Mouse (Mus musculus) mature B cell (primary cell): Measurements from ENCODE around the gene Timm17a.

Experiments used
- in situ Hi-C: fragments of 300-500 bp; cut with MboI; formaldehyde crosslinking; loops from 2 replicates; pipeline ENCODE4 v1.14.3; 2019

The Timm17a gene

GRCm38 (mm10) chr1:135313284-135314031 lies at the start of gene Timm17a:
Gene Timm17a (minus strand): TSS chr1:135313778.
- in situ Hi-C loops: no loop called here

- in situ Hi-C loops: no loop called here
Observed at GRCm38 (mm10) chr1:135362115-135362514, 48.5 kb upstream of the Timm17a start.

DNA sequence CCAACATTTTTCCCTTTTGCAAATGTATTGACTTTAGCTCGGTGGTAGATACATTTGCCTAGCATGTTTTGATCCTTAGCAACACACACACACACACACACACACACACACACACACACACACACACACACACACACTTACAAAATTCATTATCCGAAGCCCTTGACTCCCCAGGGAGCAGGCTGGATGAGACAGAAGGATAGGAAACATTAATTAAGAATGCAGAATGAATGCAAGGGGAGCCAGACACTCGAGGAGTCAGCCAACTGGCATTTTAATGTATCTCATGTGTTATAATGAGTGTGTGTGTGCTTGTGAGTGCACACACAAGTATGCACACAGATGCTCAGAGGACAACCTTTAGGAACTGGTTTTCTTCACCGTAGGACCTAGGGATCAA lies 47.9 kb upstream of the Timm17a start:
- in situ Hi-C loops: no loop called here

GRCm38 (mm10) chr1:135359071-135359470 lies 45.5 kb upstream of the Timm17a start:
- in situ Hi-C loops: no loop called here

DNA sequence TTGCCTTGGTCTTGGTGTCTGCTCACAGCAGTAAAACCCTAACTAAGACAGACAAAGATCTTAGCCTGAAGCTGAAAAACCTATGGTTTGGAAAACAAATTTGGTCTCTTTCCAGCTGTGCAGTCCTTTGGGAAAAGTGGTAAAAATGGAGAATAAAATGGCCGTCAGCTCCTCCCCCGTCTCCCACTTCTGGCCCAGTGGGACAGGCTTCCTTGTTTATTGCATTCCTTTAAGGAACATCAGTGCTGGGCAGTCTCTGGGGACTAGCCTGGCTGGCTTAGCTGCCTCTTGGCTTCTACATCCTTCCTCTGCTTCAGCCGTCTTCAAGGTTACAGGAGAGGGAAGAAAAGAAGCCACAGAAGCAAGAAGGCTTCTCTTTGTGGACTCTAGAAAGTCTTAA lies 38.4 kb upstream of the Timm17a start:
- in situ Hi-C loops: no loop called here

DNA sequence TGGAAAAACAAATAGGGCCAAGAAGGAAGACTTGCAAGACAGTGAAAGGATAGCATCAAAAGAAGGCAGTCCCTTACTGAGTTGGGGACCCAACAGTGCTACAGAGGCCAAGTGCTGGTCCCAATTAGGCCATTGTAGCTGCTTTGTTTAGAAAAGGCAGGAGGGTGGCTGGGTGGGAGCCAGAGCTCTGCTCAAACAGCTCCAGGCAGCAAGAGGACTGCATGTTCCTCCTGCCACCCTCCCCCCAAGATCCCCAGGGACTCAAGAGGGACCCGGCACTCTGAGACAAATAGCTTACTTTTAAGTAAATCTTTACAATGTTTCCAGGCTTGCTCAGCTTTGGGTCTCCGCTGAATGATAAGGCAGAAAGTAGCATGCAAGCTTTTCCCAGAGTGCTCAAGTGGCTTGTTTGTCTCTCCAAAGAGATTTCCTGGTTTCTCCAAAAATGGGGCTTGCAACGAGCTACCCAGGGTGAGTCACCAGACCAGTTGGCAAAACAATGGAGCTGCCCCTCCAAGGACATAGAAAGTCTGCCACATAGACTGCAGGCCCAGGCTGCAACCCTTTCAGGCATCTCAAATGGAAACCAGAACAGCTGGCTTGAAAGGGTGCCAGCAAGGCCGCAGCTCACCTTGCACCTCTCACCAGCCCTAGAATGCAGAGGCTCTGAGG lies 34.1 kb upstream of the Timm17a start:
- in situ Hi-C loops: no loop called here

DNA sequence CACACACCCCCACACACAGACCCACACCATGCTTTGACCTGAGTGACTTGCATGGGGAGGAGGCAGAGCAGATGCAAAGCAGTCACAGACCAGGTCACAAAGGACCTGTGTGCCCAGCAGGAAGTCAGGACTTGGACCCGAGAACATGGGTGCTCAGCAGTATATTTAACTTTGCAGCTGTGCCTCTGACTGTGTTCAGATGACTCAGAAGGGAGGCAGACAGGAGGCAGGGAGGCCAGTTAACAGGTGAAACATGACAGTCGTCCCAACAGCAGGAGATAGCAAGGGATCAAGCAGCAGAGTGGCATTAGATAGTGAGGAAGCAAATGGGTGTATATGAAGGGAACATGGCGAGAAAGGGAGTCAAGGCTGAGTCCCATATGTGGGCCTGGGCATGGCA lies 33.3 kb upstream of the Timm17a start:
- in situ Hi-C loops: no loop called here

- in situ Hi-C loops: no loop called here
Observed at GRCm38 (mm10) chr1:135344026-135344425, 30.4 kb upstream of the Timm17a start.

- in situ Hi-C loops: no loop called here
Observed at GRCm38 (mm10) chr1:135341947-135342346, 28.4 kb upstream of the Timm17a start.

DNA sequence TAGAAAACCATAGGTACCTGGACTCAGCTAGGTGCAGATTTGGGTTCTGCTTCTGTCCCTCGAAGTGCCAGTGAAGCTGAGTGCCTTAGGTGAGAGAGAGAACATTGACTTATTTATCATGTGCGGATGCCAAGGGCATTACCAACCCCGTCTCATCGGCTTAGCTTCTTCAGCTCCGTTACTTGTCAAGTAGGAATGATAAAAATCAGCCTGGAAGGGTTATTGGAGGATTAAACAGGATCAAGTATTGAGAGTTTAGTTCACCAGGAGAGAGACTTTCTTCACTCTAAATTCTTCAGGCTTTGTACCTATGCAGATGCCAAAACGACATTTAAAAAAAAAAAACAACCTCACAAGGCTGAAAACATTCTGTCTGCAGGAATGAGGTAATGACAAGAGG lies 17.0 kb upstream of the Timm17a start:
- in situ Hi-C loops: no loop called here

GRCm38 (mm10) chr1:135328368-135328767 lies 14.8 kb upstream of the Timm17a start:
- in situ Hi-C loops: no loop called here

GRCm38 (mm10) chr1:135325934-135326333 lies 12.4 kb upstream of the Timm17a start:
- in situ Hi-C loops: no loop called here

- in situ Hi-C loops: no loop called here
Observed at GRCm38 (mm10) chr1:135324571-135324970, 11.0 kb upstream of the Timm17a start, which contains the start of gene Lmod1. Gene Lmod1 (plus strand): TSS chr1:135324807.

GRCm38 (mm10) chr1:135323367-135323901 lies 9.9 kb upstream of the Timm17a start:
- in situ Hi-C loops: no loop called here

DNA sequence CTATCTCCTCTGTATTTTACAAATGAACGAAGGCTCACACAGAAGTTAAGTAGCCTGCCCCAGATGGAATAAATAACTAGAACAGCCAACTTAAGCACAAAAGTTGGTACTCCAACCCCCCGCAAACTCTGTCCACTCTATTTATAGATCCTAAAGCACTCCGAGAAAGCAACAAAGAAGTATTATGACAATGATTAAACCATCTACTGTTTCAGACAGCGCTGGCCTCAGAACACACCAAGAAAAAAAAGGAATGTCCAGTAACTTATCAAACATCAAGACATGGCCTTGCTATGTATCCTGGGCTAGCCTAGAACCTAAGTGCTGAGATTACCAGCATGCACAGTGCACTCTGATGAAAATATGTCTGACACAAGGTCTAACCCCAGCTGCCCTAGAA lies 1.4 kb downstream of the Timm17a start:
- in situ Hi-C loops: no loop called here

- in situ Hi-C loops: no loop called here
Observed at GRCm38 (mm10) chr1:135311356-135311755, 2.2 kb downstream of the Timm17a start.

DNA sequence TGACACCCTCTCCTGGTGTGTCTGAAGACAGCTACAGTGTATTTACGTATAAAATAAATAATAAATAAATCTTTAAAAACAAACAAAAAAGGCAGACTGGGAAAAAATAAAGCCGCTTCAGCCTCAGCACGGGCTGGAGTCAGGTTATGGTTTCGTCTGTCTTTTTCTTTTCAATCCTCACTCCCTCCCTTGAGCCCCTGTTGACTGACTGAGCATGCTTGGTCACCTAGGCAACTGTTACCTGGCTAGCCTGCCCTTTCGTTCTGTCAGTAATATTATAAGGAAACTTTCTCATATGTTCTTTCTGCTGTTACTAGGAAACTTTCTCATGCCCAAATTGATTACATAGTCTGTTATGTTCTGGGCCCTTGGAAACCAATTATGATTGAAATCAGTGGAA lies 22.7 kb downstream of the Timm17a start:
- in situ Hi-C loops: no loop called here

- in situ Hi-C loops: no loop called here
Observed at GRCm38 (mm10) chr1:135286311-135286710, 27.3 kb downstream of the Timm17a start.

GRCm38 (mm10) chr1:135283826-135284291 lies 29.7 kb downstream of the Timm17a start, which contains the start of gene Rnpep:
Gene Rnpep (minus strand): TSS chr1:135284084.
- in situ Hi-C loops: no loop called here

DNA sequence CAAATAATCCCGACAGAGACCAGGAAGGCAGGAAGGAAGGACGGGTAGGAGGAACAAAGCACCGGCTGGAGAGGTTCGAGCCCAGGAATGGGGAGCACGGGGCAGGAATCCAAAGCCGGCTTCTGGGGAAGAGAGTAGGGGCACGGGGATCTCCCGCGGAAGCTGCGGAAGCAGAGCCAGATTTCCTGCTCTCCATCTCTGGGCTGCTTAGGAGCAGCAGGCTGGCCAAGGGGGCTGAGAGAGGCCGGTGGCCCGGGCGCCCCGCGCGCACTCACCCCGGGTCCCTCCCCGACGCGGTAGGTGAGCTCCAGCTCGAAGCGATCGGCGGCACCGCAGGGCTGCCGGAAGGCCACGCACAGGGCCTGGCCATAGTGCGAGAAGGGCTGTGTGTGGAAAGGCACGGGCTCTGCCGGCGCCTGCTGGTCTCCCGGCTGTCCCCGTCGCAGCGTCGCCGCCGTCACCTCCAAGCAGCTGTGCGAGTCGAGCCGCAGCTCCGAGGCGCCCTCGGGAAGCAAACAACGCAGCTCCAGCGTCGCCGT lies 30.2 kb downstream of the Timm17a start:
- in situ Hi-C loops: no loop called here

DNA sequence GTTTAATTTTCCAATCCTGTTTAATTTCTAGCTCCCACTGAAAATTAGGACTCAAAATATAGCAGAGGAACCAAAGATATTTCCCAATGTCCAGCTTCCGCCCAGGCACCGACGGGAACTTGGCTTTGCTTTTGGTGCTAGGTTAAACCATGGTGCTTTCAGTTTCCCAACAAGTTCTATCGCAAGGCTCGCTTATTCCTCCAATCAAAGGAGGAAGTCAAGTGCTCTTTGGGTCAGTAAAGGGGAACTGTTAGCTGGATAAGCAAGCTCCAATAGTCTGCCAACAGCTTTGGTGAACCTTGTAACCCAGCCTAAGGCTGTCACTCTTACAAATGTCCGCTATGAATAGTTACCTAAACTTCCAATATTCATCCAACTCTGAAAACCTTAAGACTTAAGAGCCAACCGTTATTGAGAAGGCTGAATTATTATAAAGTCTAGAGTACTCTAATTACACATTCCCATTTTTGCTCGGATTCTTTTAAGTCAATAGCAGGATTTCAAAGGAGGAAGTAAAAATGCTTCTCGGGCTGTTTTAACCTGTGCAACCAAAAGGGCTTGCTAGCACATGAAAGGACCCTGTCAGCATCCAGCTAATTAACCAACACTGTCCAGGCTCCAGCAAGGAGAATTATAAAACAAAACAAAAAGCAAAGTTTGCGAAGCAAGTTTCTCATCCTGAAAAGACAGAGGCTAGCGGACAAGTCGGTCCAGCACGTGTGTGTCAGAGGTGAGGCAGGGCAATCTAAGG lies 30.9 kb downstream of the Timm17a start:
- in situ Hi-C loops: no loop called here

- in situ Hi-C loops: no loop called here
Observed at GRCm38 (mm10) chr1:135281841-135282240, 31.7 kb downstream of the Timm17a start.
